Mouse (Mus musculus) spleen, adult 2 months (tissue): ENCODE results near the gene Comt. TPM values are rescaled to one million over a fixed set of nuclear protein-coding genes. Genes with fewer than 3 reads are reported as not detected.

Source experiments
- DNase-seq, 2 experiments: peaks; one replicate each; pipeline versions ENCODE4 v3.0.0 to v3.0.0-alpha.2; 2012 to 2021; ENCODE audit warnings: low spot score in 2 of 2, low read depth in 1 of 2
- H3K27ac ChIP-seq: fragments of 200-500 bp; 2 replicates; pipeline ENCODE4 v1.5.1; 2012; ENCODE audit warnings: low read length, inconsistent platforms; ENCODE audit not compliant: insufficient read depth
- H3K27me3 ChIP-seq: fragments of 200-500 bp; 2 replicates; pipeline ENCODE4 v1.6.1; 2012; ENCODE audit warnings: mild to moderate bottlenecking, moderate library complexity, low read length, inconsistent platforms; ENCODE audit not compliant: control insufficient read depth, insufficient read depth
- H3K36me3 ChIP-seq: fragments of 200-500 bp; 2 replicates; pipeline ENCODE4 v1.6.1; 2012; ENCODE audit warnings: mild to moderate bottlenecking, low read length, inconsistent platforms; ENCODE audit not compliant: control insufficient read depth, insufficient read depth
- H3K4me1 ChIP-seq: fragments of 200-500 bp; 2 replicates; pipeline ENCODE4 v1.6.1; 2011; ENCODE audit warnings: inconsistent platforms; ENCODE audit not compliant: control insufficient read depth, insufficient read depth, insufficient read length
- H3K4me3 ChIP-seq: fragments of 200-500 bp; 2 replicates; pipeline ENCODE4 v1.5.1; 2011; ENCODE audit warnings: mild to moderate bottlenecking, inconsistent platforms; ENCODE audit not compliant: insufficient read depth, insufficient read length; ENCODE audit errors: extremely low read depth
- CTCF ChIP-seq: fragments of 200-500 bp; IDR thresholded peaks from 2 replicates; pipeline ENCODE4 v1.5.1; 2011; ENCODE audit warnings: mild to moderate bottlenecking, inconsistent platforms; ENCODE audit not compliant: insufficient read depth, insufficient read length, insufficient replicate concordance; ENCODE audit errors: extremely low read depth
- POLR2A ChIP-seq: fragments of 200-500 bp; IDR thresholded peaks from 2 replicates; pipeline ENCODE4 v1.6.1; 2011; ENCODE audit warnings: low read depth, low read length, inconsistent platforms
- WGBS: fragments of 180-500 bp; shearing (Covaris S2); methylation state at CpG from one replicate; pipeline ENCODE4 v1.1.7; 2018; 5-methylcytosine and 5-hydroxymethylcytosine counted together
- polyA plus RNA-seq: library from polyadenylated mRNA; depleted of rRNA; stranded (reverse); fragments of >200 nt; gene quantifications from 2 replicates; pipeline ENCODE4 v1.2.3, GENCODE M21; 2012

Comt gene
- polyA plus RNA-seq, 1 experiment, result 64.7 TPM

- TF ChIP-seq CTCF (no peak), POLR2A (no peak)
- 45% methylated on average over 1 of the region's 1 CpGs for WGBS
- H3K4me3 ChIP-seq, result no peak overlapping the region
- H3K4me1 ChIP-seq, result peaks cover 2% of the 10 kb centered on the region; the same call in 1 of the 2 replicates
- no peak overlapping the region for H3K27ac ChIP-seq
- no peak for DNase-seq
- H3K27me3 ChIP-seq, result no peaks in the 10 kb centered on the region
- 0 out of 2 replicates have a peak, but pooled peaks cover 2% of the 10 kb centered on the region for H3K36me3 ChIP-seq
These were observed 7.0 kb downstream of the Comt start for GRCm38 (mm10) chr16:18419603-18420026.

- peaks cover 2% of the 10 kb centered on the region; the same call in 1 of the 2 replicates for H3K4me1 ChIP-seq
- DNase-seq, result no peak
- H3K27me3 ChIP-seq, result no peaks in the 10 kb centered on the region
- WGBS, result 78% methylated on average over 4 of the region's 4 CpGs
- H3K4me3 ChIP-seq, result no peak overlapping the region
- 0 out of 2 replicates have a peak, but pooled peaks cover 2% of the 10 kb centered on the region for H3K36me3 ChIP-seq
- no peak overlapping the region for H3K27ac ChIP-seq
- TF ChIP-seq POLR2A, result no peak
- no peak for TF ChIP-seq CTCF
These were observed 7.7 kb downstream of the Comt start for GRCm38 (mm10) chr16:18418756-18419602.

GRCm38 (mm10) chr16:18417491-18417890, 9.2 kb downstream of the Comt start:
- H3K27me3 ChIP-seq, result no peaks in the 10 kb centered on the region
- TF ChIP-seq POLR2A (no peak), CTCF (no peak)
- 91% methylated on average over 5 of the region's 5 CpGs for WGBS
- peaks cover 9% of the 10 kb centered on the region; the same call in 1 of the 2 replicates for H3K4me1 ChIP-seq
- no peak for DNase-seq
- H3K4me3 ChIP-seq, result no peak overlapping the region
- 0 out of 2 replicates have a peak, but pooled peaks cover 2% of the 10 kb centered on the region for H3K36me3 ChIP-seq
- no peak overlapping the region for H3K27ac ChIP-seq

GRCm38 (mm10) chr16:18416837-18417236, 9.8 kb downstream of the Comt start:
- DNase-seq, result no peak
- 0 out of 2 replicates have a peak, but pooled peaks cover 2% of the 10 kb centered on the region for H3K36me3 ChIP-seq
- no peak overlapping the region for H3K4me3 ChIP-seq
- peaks cover 11% of the 10 kb centered on the region for H3K4me1 ChIP-seq
- WGBS, result 90% methylated on average over 3 of the region's 3 CpGs
- no peaks in the 10 kb centered on the region for H3K27me3 ChIP-seq
- peak overlapping the region; percentile 63; the same call in 1 of the 2 replicates for H3K27ac ChIP-seq
- no peak for TF ChIP-seq CTCF
- TF ChIP-seq POLR2A, result no peak

GRCm38 (mm10) chr16:18416094-18416761, 10.4 kb downstream of the Comt start:
- Histone ChIP-seq H3K4me1 (peaks cover 18% of the 10 kb centered on the region), H3K4me3 (no peak overlapping the region), H3K27ac (peak overlapping the region; percentile 63; the same call in 1 of the 2 replicates), H3K27me3 (no peaks in the 10 kb centered on the region), H3K36me3 (0 out of 2 replicates have a peak, but pooled peaks cover 2% of the 10 kb centered on the region)
- WGBS, result 69% methylated on average over 18 of the region's 18 CpGs
- no peak for TF ChIP-seq POLR2A
- DNase-seq, result no peak

GRCm38 (mm10) chr16:18413032-18413816, 13.4 kb downstream of the Comt start:
- peaks cover 6% of the 10 kb centered on the region for H3K36me3 ChIP-seq
- no peaks in the 10 kb centered on the region for H3K27me3 ChIP-seq
- H3K4me3 ChIP-seq, result no peak overlapping the region
- no peak for TF ChIP-seq CTCF
- no peak for TF ChIP-seq POLR2A
- peak in 1 of 2 experiments; percentile 32 for DNase-seq
- peaks cover 17% of the 10 kb centered on the region for H3K4me1 ChIP-seq
- 48% methylated on average over 7 of the region's 7 CpGs for WGBS
- peak overlapping the region; percentile 50 for H3K27ac ChIP-seq
